Mouse (Mus musculus) G1E (cell line): ENCODE results near the gene Gal3st4.

Experiments
- CTCF ChIP-seq: IDR thresholded peaks from 2 replicates; pipeline ENCODE4 v1.5.1; 2012; ENCODE audit warnings: low read depth, low read length, inconsistent platforms, mixed read lengths
- GATA1 ChIP-seq: IDR thresholded peaks from 2 replicates; pipeline ENCODE4 v1.6.1; 2012; ENCODE audit warnings: borderline replicate concordance, low read length, inconsistent platforms, mixed read lengths

GRCm38 (mm10) chr5:138229511-138229910 lies 43.1 kb downstream of the Gal3st4 start:
- no peak for TF ChIP-seq CTCF
- no peak for TF ChIP-seq GATA1
